Comparison of ENCODE assay signal across 21 mouse cellular contexts in genomic region chr4:149263218-149263617, GRCm38 (mm10). TPM values are rescaled to one million over a fixed set of nuclear protein-coding genes. Genes with fewer than 3 reads are reported as not detected.
DNase-seq lines count a peak whose midpoint lies in the region; ATAC-seq and TF ChIP-seq lines count a peak whose summit lies in the region.
"Had no signal": no experiment of that assay in that cellular context is flagged by ENCODE, and none has a peak within 500 bp of the region (broad histone marks: within the 10 kb centered on the region; RNA-seq: fewer than 3 reads in every experiment).

No protein-coding gene starts in this region.

- 91% methylated on average over 9 of the region's 9 CpGs for WGBS in stomach, postnatal 0 days

- no peak for TF ChIP-seq RAD21 in CH12.LX (IDR thresholded peaks at IDR 0.05; ENCODE audit: low read depth, low read length)

- H3K4me2 ChIP-seq in CH12.LX (ENCODE audit: insufficient read depth, low read depth, poor library complexity, severe bottlenecking) = peak overlapping the region; percentile 40
- H3K4me2 ChIP-seq in stomach, postnatal 0 days (replicated peaks; ENCODE audit: low read depth) = no peak overlapping the region

- DNase-seq in heart, adult 11 months = peak; percentile 27
- DNase-seq in heart, postnatal 10 days = no peak
- no peak for DNase-seq in layer of hippocampus, adult 2 months (ENCODE audit: low spot score in 2 of 2)
- no peak for DNase-seq in layer of hippocampus, adult 8-10 months (ENCODE audit: low spot score in 2 of 2)
- DNase-seq in CH12.LX (ENCODE audit: extremely low read depth) = peak; percentile 42
- no peak for DNase-seq in stomach, postnatal 0 days (ENCODE audit: low spot score)
- DNase-seq: adrenal gland, adult 2 months; adrenal gland, adult 8-10 months; adrenal gland, postnatal 10 days; adrenal gland, postnatal 14 days; adrenal gland, postnatal 25 days; adrenal gland, postnatal 36 days; B cell, adult 2 months; cerebellum, adult 11 months; cerebellum, adult 11-12 months; cerebellum, adult 18-20 months; cerebellum, adult 2 months had no signal

- intact Hi-C loops in heart, postnatal 10 days (cut with DNase I) = no loop called here

- no peaks in the 10 kb centered on the region for H3K9me3 ChIP-seq in CH12.LX (replicated peaks; ENCODE audit: low read length)
- H3K9me3 ChIP-seq in stomach, postnatal 0 days (ENCODE audit: control insufficient read depth, low read length) = no peaks in the 10 kb centered on the region
- H3K9me3 ChIP-seq: G1E had no signal

- TF ChIP-seq POLR2A in CH12.LX (IDR thresholded peaks at IDR 0.05; ENCODE audit: low read depth, low read length) = peak; percentile 75

- peak overlapping the region; percentile 62 for H3K9ac ChIP-seq in CH12.LX (ENCODE audit: insufficient read depth, low read depth)
- H3K9ac ChIP-seq in stomach, postnatal 0 days (ENCODE audit: low read length) = no peak overlapping the region

- H3K36me3 ChIP-seq in CH12.LX (replicated peaks in 1 of 2; ENCODE audit: control insufficient read depth in 1 of 2, insufficient read depth in 1 of 2, low read length in 1 of 2) = peaks cover 15 to 33% of the 10 kb centered on the region in 2 experiments
- H3K36me3 ChIP-seq in stomach, postnatal 0 days (ENCODE audit: control insufficient read depth, insufficient read depth, low read length) = peaks cover 15% of the 10 kb centered on the region

- TF ChIP-seq EP300 in CH12.LX (IDR thresholded peaks at IDR 0.05; ENCODE audit: low read length) = peak; percentile 6; the same call in 1 of the 2 replicates
- TF ChIP-seq EP300 in stomach, postnatal 0 days (optimal IDR thresholded peaks at IDR 0.05) = no peak

- no peak overlapping the region for H3K4me3 ChIP-seq in layer of hippocampus, adult 2 months
- H3K4me3 ChIP-seq in CH12.LX (replicated peaks in 1 of 3; ENCODE audit: low read depth in 2 of 3, low read length in 2 of 3, poor library complexity in 1 of 3) = peak overlapping the region; percentile 27 to 69 (median 44)
- no peak overlapping the region for H3K4me3 ChIP-seq in stomach, postnatal 0 days (ENCODE audit: low read depth, low read length)

- no peaks in the 10 kb centered on the region for H3K27me3 ChIP-seq in CH12.LX (replicated peaks)
- no peaks in the 10 kb centered on the region for H3K27me3 ChIP-seq in stomach, postnatal 0 days (ENCODE audit: control insufficient read depth, insufficient read depth, low read length)
- H3K27me3 ChIP-seq: Patski had no signal

- TF ChIP-seq CTCF in layer of hippocampus, adult 2 months (conservative IDR thresholded peaks at IDR 0.05) = no peak
- no peak for TF ChIP-seq CTCF in CH12.LX (conservative IDR thresholded peaks at IDR 0.05 in 1 of 2, IDR thresholded peaks at IDR 0.05 in 1 of 2; ENCODE audit: low read depth in 2 of 2, low read length in 2 of 2)
- TF ChIP-seq CTCF in stomach, postnatal 0 days (IDR thresholded peaks at IDR 0.05; ENCODE audit: low read depth) = no peak

- peaks cover 8 to 48% of the 10 kb centered on the region in 2 experiments for H3K4me1 ChIP-seq in CH12.LX (ENCODE audit: control insufficient read depth in 1 of 2, insufficient read depth in 2 of 2)
- H3K4me1 ChIP-seq in stomach, postnatal 0 days (replicated peaks; ENCODE audit: control insufficient read depth, insufficient read depth) = no peaks in the 10 kb centered on the region

- in situ Hi-C loops in CH12.LX (cut with MboI; ENCODE audit: low pct_ligation_motif_present, low pct_unique_long_range_greater_than_20kb, low sequenced_read_pairs) = no loop called here

- H3K79me2 ChIP-seq in CH12.LX (replicated peaks; ENCODE audit: control insufficient read depth, extremely low read depth, insufficient read depth, poor library complexity, severe bottlenecking) = peaks cover 32% of the 10 kb centered on the region

- no peak for ATAC-seq in stomach, postnatal 0 days (ENCODE audit: low FRiP score, low TSS enrichment)
- ATAC-seq: activated CD4-positive, CD25-positive, alpha-beta regulatory T cell, adult 4 months; CD4-positive, CD25-positive, alpha-beta regulatory T cell, adult 4 months; Patski had no signal

- 0 out of 2 replicates have a peak overlapping the region, but pooled peaks have one; percentile 25 for H3K27ac ChIP-seq in layer of hippocampus, adult 2 months
- peak overlapping the region; percentile 78; the same call in 1 of the 2 replicates for H3K27ac ChIP-seq in CH12.LX (ENCODE audit: insufficient read depth, low read depth)
- H3K27ac ChIP-seq in stomach, postnatal 0 days (replicated peaks) = no peak overlapping the region

- dilution Hi-C loops in CH12.LX (cut with MboI; ENCODE audit: extremely low pct_ligation_motif_present, extremely low pct_unique_long_range_greater_than_20kb, low sequenced_read_pairs) = no loop called here

TF ChIP-seq in CH12.LX, 34 proteins besides CTCF, POLR2A, EP300 and RAD21:
- no peak for TF ChIP-seq JUN (IDR thresholded peaks at IDR 0.05; ENCODE audit: insufficient read depth, low read depth, low read length)
- TF ChIP-seq POLR2AphosphoS2 (IDR thresholded peaks at IDR 0.05; ENCODE audit: low read depth, low read length) = no peak; the same call in 1 of the 2 replicates
- TF ChIP-seq ZNF384 (IDR thresholded peaks at IDR 0.05; ENCODE audit: low read depth, low read length) = peak; percentile 35; the same call in 1 of the 2 replicates
- no peak for TF ChIP-seq ZC3H11A (IDR thresholded peaks at IDR 0.05; ENCODE audit: low read depth, low read length)
- TF ChIP-seq SMC3 (IDR thresholded peaks at IDR 0.05; ENCODE audit: low read depth, low read length) = no peak
- TF ChIP-seq IRF4 (IDR thresholded peaks at IDR 0.05; ENCODE audit: low read depth, low read length) = peak; percentile 36
- TF ChIP-seq GABPA (IDR thresholded peaks at IDR 0.05; ENCODE audit: insufficient replicate concordance, low read depth, low read length) = no peak
- no peak for TF ChIP-seq ZMIZ1 (IDR thresholded peaks at IDR 0.05; ENCODE audit: low read depth, low read length)
- TF ChIP-seq HCFC1 (IDR thresholded peaks at IDR 0.05; ENCODE audit: low read depth, low read length) = no peak; the same call in 1 of the 2 replicates
- TF ChIP-seq MAFK (IDR thresholded peaks at IDR 0.05; ENCODE audit: insufficient replicate concordance, low read length) = no peak
- peak; percentile 58 for TF ChIP-seq NRF1 (IDR thresholded peaks at IDR 0.05; ENCODE audit: low read depth, low read length)
- no peak for TF ChIP-seq USF2 (conservative IDR thresholded peaks at IDR 0.05; ENCODE audit: low read depth, low read length)
- peak; percentile 89 for TF ChIP-seq BHLHE40 (IDR thresholded peaks at IDR 0.05; ENCODE audit: low read depth, low read length)
- TF ChIP-seq USF1 (IDR thresholded peaks at IDR 0.05; ENCODE audit: low read depth, low read length) = no peak
- TF ChIP-seq TCF12 (IDR thresholded peaks at IDR 0.05; ENCODE audit: low read depth, low read length) = peak; percentile 62; the same call in 1 of the 2 replicates
- TF ChIP-seq ZKSCAN1 (IDR thresholded peaks at IDR 0.05; ENCODE audit: borderline replicate concordance, low read depth, low read length) = no peak
- no peak; the same call in 1 of the 2 replicates for TF ChIP-seq CHD1 (IDR thresholded peaks at IDR 0.05; ENCODE audit: low read depth, low read length)
- TF ChIP-seq MAZ (IDR thresholded peaks at IDR 0.05; ENCODE audit: low read depth, low read length) = no peak
- no peak for TF ChIP-seq PAX5 (IDR thresholded peaks at IDR 0.05; ENCODE audit: low read length)
- peak; percentile 95 for TF ChIP-seq MYC (IDR thresholded peaks at IDR 0.05; ENCODE audit: low read depth, low read length)
- peak; percentile 97 for TF ChIP-seq MAX (IDR thresholded peaks at IDR 0.05; ENCODE audit: low read length)
- peak; percentile 92; the same call in 1 of the 2 replicates for TF ChIP-seq MXI1 (IDR thresholded peaks at IDR 0.05; ENCODE audit: low read depth, low read length)
- 0 out of 2 replicates have a peak, but pooled peaks have one; percentile 22 for TF ChIP-seq ETS1 (conservative IDR thresholded peaks at IDR 0.05; ENCODE audit: low read depth, low read length)
- TF ChIP-seq RCOR1 (conservative IDR thresholded peaks at IDR 0.05; ENCODE audit: low read depth, low read length) = no peak
- TF ChIP-seq SIN3A (IDR thresholded peaks at IDR 0.05; ENCODE audit: low read length) = no peak; the same call in 1 of the 2 replicates
- no peak for TF ChIP-seq JUND (conservative IDR thresholded peaks at IDR 0.05; ENCODE audit: low read depth, low read length)
- peak; percentile 86 for TF ChIP-seq CHD2 (IDR thresholded peaks at IDR 0.05; ENCODE audit: low read length)
- TF ChIP-seq KAT2A (IDR thresholded peaks at IDR 0.05; ENCODE audit: insufficient replicate concordance, low read length) = no peak
- TF ChIP-seq UBTF (IDR thresholded peaks at IDR 0.05; ENCODE audit: low read depth, low read length) = no peak
- TF ChIP-seq MEF2A (IDR thresholded peaks at IDR 0.05; ENCODE audit: borderline replicate concordance, low read depth, low read length) = no peak; the same call in 1 of the 2 replicates
- peak; percentile 87 for TF ChIP-seq TBP (conservative IDR thresholded peaks at IDR 0.05; ENCODE audit: low read depth, low read length)
- peak; percentile 81 for TF ChIP-seq NELFE (IDR thresholded peaks at IDR 0.05; ENCODE audit: low read depth, low read length)
- TF ChIP-seq ELF1 (IDR thresholded peaks at IDR 0.05; ENCODE audit: low read depth, low read length) = no peak
- TF ChIP-seq E2F4 (IDR thresholded peaks at IDR 0.05; ENCODE audit: insufficient replicate concordance, low read depth, low read length) = no peak

RNA-seq across cellular contexts. Expression of gene Kif1b, which starts 44.3 kb away (rescaled TPM):
- total RNA-seq in heart, postnatal 10 days (2021) = 100 to 1,000 TPM; 146 to 164 TPM
- 100 to 1,000 TPM; 403 to 414 TPM for total RNA-seq in layer of hippocampus, adult 2 months (2021)
- total RNA-seq in layer of hippocampus, adult 8-10 months (2022) = 100 to 1,000 TPM; 401 to 453 (median 422) TPM
- 25.0 and 27.6 TPM in 2 replicates for total RNA-seq in CH12.LX (2012; rRNA removed)
- 10.0 and 11.2 TPM in 2 replicates for total RNA-seq in CH12.LX (2014; rRNA removed)
- polyA plus RNA-seq in CH12.LX (2012; ENCODE audit: insufficient read length, low read depth) = 15.0 and 17.0 TPM in 2 replicates
- 18.0 and 23.9 TPM in 2 replicates for polyA plus RNA-seq in stomach, postnatal 0 days (2015; fragmentation: Nextera tagmentation; extraction: Ambion mirVana)

Comparison
In these comparisons a context has a peak if more than half of its experiments do, and no peak if none do; other contexts are left out.
1. DNase-seq: peak in heart, adult 11 months (single experiment) and CH12.LX (single experiment); none in heart, postnatal 10 days (0 of 2), layer of hippocampus, adult 2 months (0 of 2), layer of hippocampus, adult 8-10 months (0 of 2) and stomach, postnatal 0 days (single experiment).
2. H3K4me3 ChIP-seq: peak in CH12.LX (3 of 3); none in layer of hippocampus, adult 2 months (single experiment) and stomach, postnatal 0 days (single experiment).
3. RNA of gene Kif1b, which starts 44.3 kb away (total RNA-seq): 401 to 453 TPM in layer of hippocampus, adult 8-10 months, 403 to 414 TPM in layer of hippocampus, adult 2 months and 146 to 164 TPM in heart, postnatal 10 days; 10.0 to 27.6 TPM in CH12.LX; every median in the first group is over 4 times any median in the second.